22 mouse cellular contexts compared by ENCODE assay signal in genomic region chr5:50551125-50551524, GRCm38 (mm10).
A peak's percentile ranks its signal among the peaks of the same experiment; 100 is the strongest.
DNase-seq lines count a peak whose midpoint lies in the region; ATAC-seq and TF ChIP-seq lines count a peak whose summit lies in the region.
"Had no signal": no experiment of that assay in that cellular context is flagged by ENCODE, and none has a peak within 500 bp of the region (broad histone marks: within the 10 kb centered on the region; RNA-seq: fewer than 3 reads in every experiment).

No protein-coding gene starts in this region.

- H3K4me3 ChIP-seq in intestine, postnatal 0 days (ENCODE audit: low read depth, low read length), result no peak overlapping the region
- no peak overlapping the region for H3K4me3 ChIP-seq in intestine, embryonic 16.5 days (ENCODE audit: low read length)
- no peak overlapping the region for H3K4me3 ChIP-seq in midbrain, postnatal 0 days (ENCODE audit: low read depth, low read length)
- no peak overlapping the region for H3K4me3 ChIP-seq in midbrain, embryonic 16.5 days (ENCODE audit: low read depth, low read length)
- H3K4me3 ChIP-seq: embryonic facial prominence, embryonic 13.5 days; hindbrain, embryonic 15.5 days; myocyte had no signal

- H3K27ac ChIP-seq in intestine, postnatal 0 days (ENCODE audit: low read depth, low read length), result no peak overlapping the region
- no peak overlapping the region for H3K27ac ChIP-seq in intestine, embryonic 16.5 days (ENCODE audit: low read length)
- H3K27ac ChIP-seq in midbrain, postnatal 0 days (ENCODE audit: low read depth, low read length), result no peak overlapping the region
- H3K27ac ChIP-seq in midbrain, embryonic 16.5 days (ENCODE audit: low read length), result no peak overlapping the region
- H3K27ac ChIP-seq: embryonic facial prominence, embryonic 13.5 days; hindbrain, embryonic 15.5 days had no signal

- H3K4me1 ChIP-seq in intestine, postnatal 0 days (replicated peaks; ENCODE audit: control insufficient read depth, insufficient read depth, low read length), result no peaks in the 10 kb centered on the region
- H3K4me1 ChIP-seq in intestine, embryonic 16.5 days (ENCODE audit: control insufficient read depth, insufficient read depth, low read length), result no peaks in the 10 kb centered on the region
- H3K4me1 ChIP-seq in midbrain, postnatal 0 days (ENCODE audit: insufficient read depth, low read length), result no peaks in the 10 kb centered on the region
- no peaks in the 10 kb centered on the region for H3K4me1 ChIP-seq in midbrain, embryonic 16.5 days (ENCODE audit: control insufficient read depth, insufficient read depth, low read length)
- H3K4me1 ChIP-seq: embryonic facial prominence, embryonic 13.5 days; hindbrain, embryonic 15.5 days had no signal

- ATAC-seq in intestine, postnatal 0 days, result no peak
- no peak for ATAC-seq in intestine, embryonic 16.5 days
- ATAC-seq in midbrain, postnatal 0 days (ENCODE audit: low FRiP score), result no peak
- no peak for ATAC-seq in midbrain, embryonic 16.5 days
- ATAC-seq: forebrain, postnatal 0 days had no signal

- H3K4me2 ChIP-seq in intestine, postnatal 0 days (replicated peaks; ENCODE audit: low read depth), result no peak overlapping the region
- no peak overlapping the region for H3K4me2 ChIP-seq in intestine, embryonic 16.5 days (ENCODE audit: low read depth, low read length)
- H3K4me2 ChIP-seq in midbrain, postnatal 0 days (ENCODE audit: low read depth, low read length, poor library complexity, severe bottlenecking), result no peak overlapping the region
- H3K4me2 ChIP-seq in midbrain, embryonic 16.5 days (ENCODE audit: low read length), result no peak overlapping the region
- H3K4me2 ChIP-seq: embryonic facial prominence, embryonic 13.5 days; heart, embryonic 11.5 days; hindbrain, embryonic 15.5 days; liver, embryonic 11.5 days had no signal

- H3K36me3 ChIP-seq in intestine, postnatal 0 days (ENCODE audit: control insufficient read depth, insufficient read depth), result no peaks in the 10 kb centered on the region
- no peaks in the 10 kb centered on the region for H3K36me3 ChIP-seq in intestine, embryonic 16.5 days (ENCODE audit: control insufficient read depth, insufficient read depth, low read length)
- H3K36me3 ChIP-seq in midbrain, postnatal 0 days (ENCODE audit: insufficient read depth, low read length), result no peaks in the 10 kb centered on the region
- no peaks in the 10 kb centered on the region for H3K36me3 ChIP-seq in midbrain, embryonic 16.5 days (ENCODE audit: control insufficient read depth, insufficient read depth, low read length)
- H3K36me3 ChIP-seq: embryonic facial prominence, embryonic 13.5 days; hindbrain, embryonic 15.5 days had no signal

- peak; percentile 23 for DNase-seq in embryo, embryonic 11 days
- DNase-seq in embryo, embryonic 9.5 days (ENCODE audit: extremely low spot score), result no peak
- DNase-seq in midbrain, postnatal 0 days (ENCODE audit: low spot score), result no peak
- no peak for DNase-seq in adrenal gland, postnatal 36 days
- DNase-seq: adrenal gland, adult 8-10 months; cerebellum, adult 11 months; cerebellum, postnatal 25 days; forebrain, postnatal 0 days; heart, postnatal 10 days; kidney, adult 18-20 months; kidney, postnatal 25 days; lung, adult 2 months; lung, postnatal 4 days; thymus, postnatal 25 days had no signal

- TF ChIP-seq CTCF in intestine, postnatal 0 days (IDR thresholded peaks at IDR 0.05; ENCODE audit: low read depth), result peak; percentile 25
- peak; percentile 34; the same call in 1 of the 2 replicates for TF ChIP-seq CTCF in midbrain, postnatal 0 days (IDR thresholded peaks at IDR 0.05)

- H3K27me3 ChIP-seq in intestine, postnatal 0 days (replicated peaks; ENCODE audit: control insufficient read depth, insufficient read depth, low read length), result no peaks in the 10 kb centered on the region
- no peaks in the 10 kb centered on the region for H3K27me3 ChIP-seq in intestine, embryonic 16.5 days (replicated peaks; ENCODE audit: control insufficient read depth, insufficient read depth, low read length)
- H3K27me3 ChIP-seq in midbrain, postnatal 0 days (ENCODE audit: insufficient read depth, low read length), result no peaks in the 10 kb centered on the region
- H3K27me3 ChIP-seq in midbrain, embryonic 16.5 days (ENCODE audit: control insufficient read depth, insufficient read depth, low read depth, low read length), result no peaks in the 10 kb centered on the region
- H3K27me3 ChIP-seq: embryonic facial prominence, embryonic 13.5 days; hindbrain, embryonic 15.5 days had no signal

- no peak overlapping the region for H3K9ac ChIP-seq in intestine, postnatal 0 days (ENCODE audit: low read depth, low read length)
- H3K9ac ChIP-seq in intestine, embryonic 16.5 days (ENCODE audit: low read depth, low read length), result no peak overlapping the region
- no peak overlapping the region for H3K9ac ChIP-seq in midbrain, postnatal 0 days (replicated peaks; ENCODE audit: low read length, poor library complexity, severe bottlenecking)
- no peak overlapping the region for H3K9ac ChIP-seq in midbrain, embryonic 16.5 days (ENCODE audit: low read depth, low read length)
- H3K9ac ChIP-seq: embryonic facial prominence, embryonic 13.5 days; forebrain, postnatal 0 days; hindbrain, embryonic 15.5 days had no signal

- H3K9me3 ChIP-seq in intestine, postnatal 0 days (ENCODE audit: control insufficient read depth), result no peaks in the 10 kb centered on the region
- no peaks in the 10 kb centered on the region for H3K9me3 ChIP-seq in intestine, embryonic 16.5 days (ENCODE audit: control insufficient read depth, low read length)
- H3K9me3 ChIP-seq in midbrain, postnatal 0 days (ENCODE audit: low read length), result no peaks in the 10 kb centered on the region
- no peaks in the 10 kb centered on the region for H3K9me3 ChIP-seq in midbrain, embryonic 16.5 days (replicated peaks; ENCODE audit: control insufficient read depth, low read length, poor library complexity, severe bottlenecking)
- H3K9me3 ChIP-seq: embryonic facial prominence, embryonic 13.5 days; hindbrain, embryonic 15.5 days had no signal
